Mouse (Mus musculus) heart, postnatal 25 days (tissue): ENCODE data around the gene Krt18. TPM values are rescaled to one million over a fixed set of nuclear protein-coding genes. Genes with fewer than 3 reads are reported as not detected.

Experiments
- DNase-seq: peaks from one replicate; pipeline ENCODE4 v3.0.0; 2022; ENCODE audit warnings: low spot score
- intact Hi-C: fragments of 180-260 bp; cut with DNase I; formaldehyde crosslinking; loops from one replicate; pipeline ENCODE4 v1.15.1; 2025
- total RNA-seq, 2 experiments: library from RNA; stranded (reverse); gene quantifications; 2 replicates each; pipeline ENCODE4 v1.2.3; 2021

The Krt18 gene
- total RNA-seq, 2 experiments from 2014 or later = 3.7 to 4.9 TPM

DNA sequence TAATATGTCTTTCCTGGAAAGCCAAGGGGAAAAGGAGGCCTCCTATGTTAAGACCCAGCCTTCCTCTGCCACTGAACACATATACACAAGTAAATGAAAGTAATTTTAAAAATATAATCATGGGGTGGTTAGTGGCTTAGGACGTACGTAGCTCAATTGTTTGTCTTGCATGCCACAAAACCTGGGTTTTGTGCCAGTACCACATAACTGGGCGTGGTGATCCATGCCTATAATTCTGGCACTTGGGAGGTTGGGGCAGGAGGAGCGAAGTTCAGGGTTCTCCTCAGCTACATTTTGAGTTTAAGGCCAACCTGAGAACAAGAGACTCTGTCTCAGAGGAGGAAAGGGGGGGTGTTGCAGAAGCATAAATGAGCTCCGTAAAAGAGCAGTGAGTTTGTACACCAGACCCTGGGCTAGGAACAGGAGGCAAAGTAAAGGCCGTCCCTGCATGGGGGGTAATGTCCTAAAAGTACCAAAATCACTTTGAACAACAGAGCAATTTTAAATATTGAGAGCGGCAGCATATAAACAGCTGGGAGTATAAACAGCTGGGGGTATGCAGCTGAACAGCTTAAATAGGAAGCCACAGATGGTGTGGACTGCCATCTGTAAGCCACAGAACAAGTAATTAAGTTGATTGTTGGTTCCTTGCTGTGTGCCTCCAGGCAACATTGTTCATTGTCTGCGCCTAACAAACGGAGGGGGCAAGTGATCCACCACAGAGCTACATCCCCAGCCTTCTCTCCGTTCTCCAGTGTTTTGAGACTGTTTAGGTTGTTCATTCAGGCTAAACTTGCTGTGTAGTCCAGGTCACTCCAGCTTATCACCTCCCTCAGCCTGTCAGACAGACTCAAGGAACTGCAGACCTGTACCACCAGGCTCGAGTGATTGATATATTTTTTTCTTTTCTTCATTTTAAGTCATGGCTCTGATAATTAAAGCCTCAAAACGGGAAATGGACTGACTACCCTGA, 20.6 kb upstream of the Krt18 start:
- DNase-seq = no peak
- intact Hi-C loops = no loop called here

DNA sequence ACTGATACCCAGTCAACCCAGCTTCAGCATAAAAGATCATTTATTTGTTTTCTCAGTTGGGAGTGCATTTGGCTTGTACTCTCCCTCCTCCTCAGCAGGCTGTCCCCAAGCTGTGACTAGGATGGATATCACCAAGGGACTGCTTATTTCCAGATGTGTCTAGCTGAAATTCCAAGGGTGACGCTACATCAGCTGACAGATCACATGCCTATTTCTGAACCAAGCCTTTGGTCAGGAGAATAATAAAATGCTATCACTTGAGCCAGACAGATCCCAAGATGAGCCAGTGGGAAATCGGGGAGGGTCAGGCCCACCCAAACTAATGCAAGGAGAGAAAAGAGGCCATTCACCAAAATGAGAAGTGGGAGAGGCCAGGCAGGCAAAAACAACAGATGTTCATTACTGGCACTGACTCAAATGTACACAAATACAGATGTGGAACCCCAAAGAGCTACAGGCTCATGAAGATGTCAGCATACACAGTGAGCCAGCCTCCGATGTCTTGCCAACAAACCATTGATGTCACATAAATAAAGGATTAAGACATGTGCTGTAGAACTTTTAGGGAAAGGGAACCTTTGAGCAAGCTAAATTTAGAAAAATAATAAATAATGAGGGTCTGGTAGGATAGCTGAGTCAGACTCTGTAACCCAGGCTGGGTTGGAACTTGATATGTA, 17.3 kb upstream of the Krt18 start:
- no peak for DNase-seq

DNA sequence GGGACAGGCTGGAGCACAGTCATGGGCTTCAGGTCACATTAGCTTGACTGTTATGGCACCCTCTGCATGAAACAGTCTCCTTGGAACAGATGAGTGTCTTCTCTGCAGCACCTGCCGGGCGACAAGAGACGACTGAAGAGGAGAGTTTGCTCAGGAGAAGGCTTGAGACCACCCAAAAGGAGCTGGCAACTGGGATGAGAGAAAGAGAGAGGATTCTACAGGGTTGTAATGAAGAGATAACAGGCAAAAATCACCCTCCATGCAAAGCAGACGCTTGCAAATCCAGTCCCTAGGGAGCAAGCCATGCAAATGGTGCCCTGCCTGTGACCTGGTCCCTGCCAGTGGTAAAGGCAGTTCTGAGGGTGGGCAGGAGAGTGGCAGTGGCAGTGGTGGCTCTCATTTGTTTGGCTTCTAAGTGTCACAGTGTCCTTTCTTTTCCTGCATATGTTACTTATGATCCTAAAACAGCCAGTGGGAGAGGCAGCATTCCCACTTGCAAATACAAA, 15.7 kb upstream of the Krt18 start:
- intact Hi-C loops = no loop called here
- no peak for DNase-seq

More for the DNA sequence above, 17.3 kb upstream of the Krt18 start:
- intact Hi-C loops = no loop called here

DNA sequence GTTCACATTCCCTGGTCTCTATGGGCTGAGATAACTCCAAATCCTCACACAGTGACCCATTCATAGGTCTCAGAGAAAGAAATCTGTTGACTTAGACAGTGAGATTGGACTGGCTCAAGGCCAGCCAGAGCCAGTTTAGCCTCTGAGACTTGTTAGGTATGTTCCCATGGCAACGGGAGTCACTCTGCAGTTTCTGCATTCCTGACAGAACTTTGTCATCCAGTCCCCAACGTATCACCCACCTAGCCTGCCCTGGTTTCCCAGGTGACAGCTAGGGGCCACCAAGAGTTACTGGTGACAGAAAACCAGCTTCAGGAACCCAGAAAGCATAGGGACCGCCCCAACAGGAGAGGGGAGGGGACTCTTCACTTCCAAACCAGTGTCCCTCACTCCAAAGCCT, 14.3 kb upstream of the Krt18 start:
- DNase-seq = no peak
- intact Hi-C loops = no loop called here

DNA sequence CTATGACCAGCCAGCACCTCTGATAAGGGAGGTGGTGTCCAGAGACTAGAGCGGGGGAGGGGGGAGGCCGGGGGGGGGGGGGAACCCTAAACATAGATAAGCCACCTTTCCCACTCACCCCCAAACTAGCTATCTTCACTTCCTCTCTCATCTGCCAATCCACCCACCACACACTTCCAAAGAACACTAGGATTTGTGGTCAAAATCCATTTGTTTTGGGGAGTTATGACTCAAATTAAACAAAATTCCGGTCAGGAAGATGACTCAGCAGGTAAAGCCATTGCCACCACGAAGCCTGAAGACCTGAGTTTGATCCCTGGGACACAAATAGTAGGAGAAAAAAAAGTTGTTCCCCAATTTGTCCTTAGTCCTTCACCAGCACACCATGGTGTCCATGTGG, 13.1 kb upstream of the Krt18 start:
- no peak for DNase-seq

DNA sequence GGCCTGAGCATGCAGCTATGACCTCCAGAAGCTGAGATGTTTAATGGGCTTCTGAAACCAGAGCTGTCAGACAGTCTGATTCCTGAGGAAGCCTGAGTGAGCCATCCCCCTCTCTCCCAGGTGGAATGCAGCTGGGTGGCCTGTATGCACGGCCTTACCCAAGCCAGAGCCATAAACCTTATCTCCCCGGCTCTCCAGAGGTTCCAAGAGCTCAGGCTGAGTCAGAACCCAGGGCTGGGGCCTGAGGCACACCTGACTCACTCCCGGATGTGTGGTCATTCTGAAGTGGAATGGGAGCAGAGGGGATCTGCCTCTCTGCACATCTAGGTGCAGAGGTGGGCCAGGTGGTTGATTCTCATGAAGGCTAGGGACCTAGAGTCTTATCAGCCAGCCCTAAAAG, 11.9 kb upstream of the Krt18 start:
- intact Hi-C loops = no loop called here
- no peak for DNase-seq

More for the DNA sequence above, 13.1 kb upstream of the Krt18 start:
- intact Hi-C loops = no loop called here

DNA sequence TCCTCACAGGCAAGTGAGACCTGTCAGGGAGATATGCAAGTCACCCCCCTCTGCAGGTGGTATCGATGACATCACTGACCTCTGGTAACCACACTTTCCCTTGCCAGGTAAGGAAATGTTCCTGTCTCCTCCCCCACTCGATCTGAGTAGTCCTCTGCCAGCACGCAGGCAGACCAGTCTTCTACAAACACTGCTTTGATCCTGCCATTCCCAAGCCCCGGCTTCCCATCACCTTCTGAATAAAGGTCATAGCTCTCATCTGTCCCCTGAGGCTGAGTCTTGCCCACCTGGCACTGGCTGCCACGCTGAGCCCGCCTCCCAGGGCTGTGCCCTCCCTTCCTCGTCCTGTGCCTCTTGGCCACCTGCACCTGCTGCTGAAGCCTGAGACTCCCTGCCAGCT, 11.2 kb upstream of the Krt18 start:
- intact Hi-C loops = no loop called here
- DNase-seq = no peak

DNA sequence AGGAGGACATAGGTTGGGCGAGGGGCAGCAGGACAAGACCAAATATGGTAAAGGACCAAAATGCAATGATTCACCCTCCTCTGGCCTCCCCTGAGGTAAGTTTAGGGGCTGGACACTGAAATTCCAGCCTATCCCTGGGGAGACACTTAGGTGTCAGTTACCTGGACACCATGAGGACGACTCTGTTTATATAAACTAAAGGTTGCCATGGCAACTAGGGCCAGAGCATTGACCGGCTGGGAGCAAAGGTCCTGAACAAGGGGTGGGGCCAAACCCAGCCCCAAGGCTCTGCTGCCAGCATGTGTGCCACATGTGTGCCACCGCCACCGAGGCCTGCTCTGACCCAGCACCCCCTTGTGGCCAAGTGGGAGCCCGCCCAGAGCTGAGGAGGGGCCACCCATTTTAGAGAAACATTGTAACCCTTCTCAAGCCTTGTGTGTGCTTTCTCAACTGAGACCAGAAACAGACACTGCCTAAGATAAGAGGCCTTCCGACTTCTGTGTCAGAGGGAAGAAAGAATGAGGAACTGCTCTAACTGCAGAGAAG, 10.0 kb upstream of the Krt18 start:
- DNase-seq = no peak
- intact Hi-C loops = no loop called here

DNA sequence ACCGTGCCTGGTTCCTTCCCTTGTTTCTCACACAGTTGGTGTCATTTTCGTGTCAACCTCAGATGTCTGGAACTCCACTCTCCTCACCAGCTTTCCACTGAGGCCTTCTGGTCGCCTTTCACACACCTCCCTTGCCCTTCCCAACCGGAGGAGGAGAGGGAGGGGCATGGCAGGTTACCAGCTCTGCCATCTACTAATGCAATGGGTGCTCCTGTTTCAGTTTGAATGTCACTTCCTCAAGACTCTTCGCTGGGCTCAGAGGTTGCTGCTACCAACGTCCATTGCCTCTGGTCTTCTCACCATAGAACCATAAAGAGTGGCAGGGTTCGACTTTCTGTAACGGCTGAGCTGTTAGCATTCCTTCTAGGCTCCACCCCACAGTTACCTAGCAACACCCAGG, 5.5 kb upstream of the Krt18 start:
- intact Hi-C loops = no loop called here
- DNase-seq = no peak

DNA sequence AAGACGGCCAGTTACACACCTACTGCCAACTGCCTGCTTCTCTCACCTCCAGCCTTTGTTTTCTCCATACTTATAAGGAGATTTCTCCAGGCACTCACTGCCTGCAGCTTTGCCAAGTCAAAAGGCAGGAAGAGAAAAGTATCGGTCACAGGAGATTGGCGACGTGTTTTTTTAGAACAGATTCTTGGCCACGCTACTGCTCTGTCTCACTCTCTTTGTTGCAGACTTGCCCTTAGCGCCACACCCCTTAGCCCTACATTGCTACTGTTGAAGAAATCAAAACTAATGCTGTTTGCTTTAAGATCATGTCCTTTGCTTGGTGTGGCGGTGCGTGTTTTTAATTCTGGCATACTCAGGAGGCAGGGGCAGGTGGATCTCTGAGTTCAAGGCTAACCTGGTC, 4.1 kb upstream of the Krt18 start:
- intact Hi-C loops = no loop called here
- no peak for DNase-seq

DNA sequence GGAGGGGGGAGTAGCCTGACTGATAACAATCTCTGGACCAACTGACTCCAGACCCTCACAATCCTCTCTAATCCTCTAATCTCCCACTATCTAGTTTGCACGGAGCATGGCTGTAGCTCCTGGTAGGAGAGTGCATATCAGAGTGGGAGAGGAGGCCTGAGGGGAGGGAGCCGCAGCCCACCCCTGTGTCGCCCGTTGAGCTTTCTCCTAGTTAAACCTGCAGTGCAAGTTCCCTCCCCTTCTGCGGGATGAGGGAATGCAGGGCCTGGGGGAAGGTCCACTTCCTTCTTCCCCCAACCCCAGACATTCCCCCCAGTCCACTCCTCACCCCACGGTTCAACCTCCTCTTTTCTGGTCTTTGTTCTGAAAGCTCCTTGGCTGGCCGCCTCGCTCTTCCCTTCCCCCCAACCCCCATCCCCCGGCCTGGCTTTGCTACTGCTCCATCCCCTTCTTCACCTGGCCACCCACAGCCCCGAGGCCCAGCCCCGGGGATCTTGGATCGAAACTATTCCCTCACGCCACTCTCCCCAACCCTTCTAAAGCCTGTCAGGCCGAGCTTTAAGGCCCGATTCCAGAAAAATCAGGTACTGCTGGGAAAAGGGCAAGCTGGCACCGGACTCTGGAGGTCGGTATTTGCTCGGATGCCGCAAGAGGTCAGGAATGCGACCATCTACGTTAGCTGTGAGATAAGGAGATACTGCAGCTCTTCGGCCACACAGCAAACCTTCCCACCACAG, 2.7 kb upstream of the Krt18 start:
- intact Hi-C loops = no loop called here
- no peak for DNase-seq

DNA sequence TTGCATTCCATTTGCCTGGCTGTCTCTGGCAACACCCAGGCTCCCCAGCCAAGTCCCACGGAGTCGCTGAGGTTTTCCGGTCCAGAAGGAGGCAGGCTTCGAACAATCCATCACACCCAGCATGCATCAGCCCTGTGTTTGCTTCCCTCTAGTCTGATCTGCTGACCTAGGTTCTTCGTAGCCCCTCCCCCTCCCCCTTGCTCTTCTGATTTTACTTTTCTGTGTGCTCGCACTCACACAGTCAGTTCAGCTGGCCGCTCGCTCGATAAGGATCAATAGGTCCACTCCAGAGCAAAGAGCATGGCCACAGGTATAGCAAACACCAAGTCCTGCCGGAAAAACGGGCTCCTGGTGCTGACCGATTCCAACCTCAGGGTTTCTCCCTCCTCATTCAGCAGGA, 1.6 kb upstream of the Krt18 start:
- intact Hi-C loops = no loop called here
- DNase-seq = no peak

DNA sequence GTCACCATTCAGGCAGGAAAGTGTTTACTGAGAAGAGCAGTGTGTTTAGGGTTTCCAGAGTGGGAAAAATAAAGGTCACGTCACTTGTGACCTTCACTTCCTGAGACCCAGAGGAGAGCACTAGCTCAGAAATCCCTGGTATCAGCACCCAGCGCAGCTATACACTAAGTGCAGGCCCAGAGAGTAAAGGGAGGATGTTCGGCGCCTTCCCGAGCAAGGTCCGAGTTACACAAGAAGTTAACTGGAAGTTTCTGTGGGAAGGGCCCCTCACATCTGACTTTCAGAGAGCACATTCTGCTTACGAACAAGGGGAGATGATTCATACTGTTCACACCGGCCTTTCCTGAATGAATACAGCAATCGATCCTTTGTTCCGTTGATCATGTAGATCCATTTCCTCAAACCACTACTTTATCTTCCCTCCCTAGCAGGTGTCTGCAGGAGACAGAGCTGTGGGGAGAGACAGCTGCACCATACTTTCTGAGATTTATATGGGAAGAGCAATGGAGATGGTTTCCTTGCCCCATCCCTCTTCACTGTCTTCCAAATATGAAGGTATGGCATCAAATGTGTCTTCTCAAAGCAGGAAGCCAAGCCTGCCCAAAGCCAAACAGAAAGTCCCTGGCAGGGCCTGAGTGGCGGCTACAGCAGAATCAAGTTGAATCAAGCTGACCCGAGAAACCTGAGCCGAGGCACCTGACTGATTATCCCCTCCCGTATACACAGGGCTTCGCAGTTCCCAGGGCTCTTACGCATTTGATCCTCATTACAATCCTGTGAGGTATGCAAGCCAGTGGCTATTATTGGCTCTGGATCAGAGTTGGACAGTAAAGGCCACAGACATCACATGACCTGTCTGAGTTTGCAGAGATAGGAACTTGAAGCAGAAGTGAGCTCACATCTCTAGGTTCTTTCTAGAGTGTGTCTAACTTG, 6.4 kb downstream of the Krt18 start:
- intact Hi-C loops = no loop called here
- no peak for DNase-seq

DNA sequence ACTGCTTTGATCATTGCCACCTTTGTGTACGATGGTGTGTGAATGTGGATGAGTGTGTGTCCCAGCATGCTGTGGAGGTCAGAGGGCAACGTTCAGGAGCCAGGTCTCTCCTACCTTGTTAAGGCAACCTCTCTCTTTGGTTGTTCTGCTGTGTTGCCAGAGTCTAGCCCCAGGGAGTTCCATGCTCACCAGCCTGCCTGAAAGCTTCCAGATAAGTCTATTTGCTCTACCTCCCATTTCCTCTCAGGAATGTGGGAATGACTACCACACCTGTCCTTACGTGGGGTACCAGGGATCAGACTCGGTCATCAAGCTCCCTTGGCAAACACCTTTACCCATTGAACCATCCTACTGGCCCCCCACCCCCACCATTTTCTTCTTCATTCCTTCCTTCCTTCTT, 12.3 kb downstream of the Krt18 start:
- intact Hi-C loops = no loop called here
- no peak for DNase-seq

DNA sequence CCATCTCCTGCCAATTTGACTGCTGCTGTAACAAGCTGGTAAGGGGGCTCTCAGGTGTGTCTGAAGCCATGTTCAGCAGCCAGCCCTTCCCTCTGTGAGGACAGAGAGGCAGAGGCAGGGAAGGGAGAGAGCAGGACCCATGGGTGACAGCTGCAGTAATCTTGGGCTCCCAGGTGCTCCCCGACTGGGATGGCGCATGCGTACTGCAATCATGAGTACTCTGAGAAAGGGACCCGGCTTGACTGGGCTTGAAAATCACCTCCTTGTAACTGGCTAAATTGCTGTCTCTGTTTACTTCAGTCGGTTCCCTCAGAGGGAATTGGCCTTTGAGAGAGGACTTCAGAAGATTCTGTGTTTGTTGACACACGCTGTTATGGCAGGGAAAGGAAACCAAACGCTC, 14.0 kb downstream of the Krt18 start:
- no peak for DNase-seq
- intact Hi-C loops = no loop called here

DNA sequence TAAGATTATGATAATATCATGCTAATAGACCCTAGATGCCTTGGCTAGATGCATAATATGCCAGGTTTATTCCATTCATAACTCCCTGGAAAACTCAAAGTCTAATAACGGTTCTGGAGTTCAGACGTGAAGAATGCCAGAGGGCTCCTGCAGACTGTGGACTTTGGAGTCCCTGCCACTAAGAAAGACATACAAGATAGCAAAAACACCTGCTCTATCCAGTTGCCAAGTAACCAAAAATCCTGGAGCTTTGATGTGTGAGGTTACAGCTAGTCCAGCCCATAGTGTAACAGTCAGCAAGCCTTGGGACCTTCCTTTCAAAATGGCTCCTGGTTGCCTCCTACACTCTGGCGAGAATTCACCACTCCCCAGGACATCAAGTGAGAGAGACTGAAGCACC, 16.8 kb downstream of the Krt18 start:
- DNase-seq = no peak
- intact Hi-C loops = no loop called here

DNA sequence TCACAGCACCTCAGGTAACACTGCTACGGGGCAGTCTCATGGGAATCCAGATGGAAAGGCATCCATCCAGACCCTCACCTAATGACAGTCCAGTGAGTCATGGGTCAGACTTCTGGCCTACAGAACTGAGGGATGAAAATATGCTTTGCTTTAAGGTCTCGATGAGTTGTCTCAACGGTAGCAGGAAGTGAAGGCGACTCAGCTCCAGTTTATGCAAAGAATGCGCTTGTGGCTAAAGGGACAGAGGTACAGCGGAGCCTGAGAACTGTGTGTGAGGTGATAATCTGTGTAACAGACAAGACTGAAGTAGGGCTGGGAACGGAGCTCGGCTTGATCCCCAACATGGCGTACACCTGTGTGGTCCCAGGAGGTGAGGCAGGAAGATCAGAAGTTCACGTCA, 17.7 kb downstream of the Krt18 start:
- intact Hi-C loops = no loop called here
- DNase-seq = no peak

DNA sequence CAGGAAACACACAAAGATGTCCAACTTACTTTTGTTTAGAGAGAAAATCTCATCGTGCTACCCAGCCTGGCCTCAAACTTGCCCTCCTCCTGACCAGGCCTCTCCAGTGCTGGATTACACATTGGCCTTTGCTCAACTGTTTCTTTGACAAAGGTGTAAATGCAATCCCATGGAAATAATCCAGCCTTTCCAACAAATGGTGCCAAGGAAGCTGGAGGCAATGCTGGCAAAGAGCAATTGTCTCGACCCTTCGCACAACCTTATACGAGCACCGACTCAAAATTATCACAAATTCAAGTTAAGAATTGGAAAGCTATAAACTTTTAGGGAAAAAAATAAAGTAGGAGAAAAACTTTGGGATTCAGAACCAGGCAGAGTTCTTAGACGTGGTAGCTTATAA, 20.0 kb downstream of the Krt18 start:
- no peak for DNase-seq
- intact Hi-C loops = no loop called here

DNA sequence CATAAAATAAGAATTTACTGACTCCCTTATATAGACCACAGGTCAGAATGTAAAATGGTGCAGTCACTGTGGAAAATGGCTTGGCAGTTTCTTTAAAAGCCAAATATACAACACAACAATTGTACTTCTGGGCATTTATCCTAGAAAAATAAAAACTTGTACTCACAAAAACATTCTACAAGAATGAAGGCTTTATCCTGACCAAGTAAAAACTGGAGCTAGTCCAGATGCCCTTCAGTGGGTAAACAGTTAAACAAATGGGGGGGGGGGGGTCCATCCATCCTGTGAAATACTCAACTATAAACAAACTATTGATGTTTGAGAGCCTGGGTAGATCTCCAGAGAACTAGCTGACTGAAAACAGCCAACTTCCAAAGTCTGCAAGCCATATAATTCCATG, 21.9 kb downstream of the Krt18 start:
- DNase-seq = no peak
- intact Hi-C loops = no loop called here
